Mouse (Mus musculus) liver, embryonic 13.5 days (tissue): Measurements from ENCODE around the gene Atp8a2. TPM values are rescaled to one million over a fixed set of nuclear protein-coding genes. Genes with fewer than 3 reads are reported as not detected.

Experiments
- ATAC-seq: fragments of 200-750 bp; cut with Nextera tagmentation; 2 replicates; pipeline ENCODE4 v1.8.0; 2017; ENCODE audit warnings: low read depth, mild to moderate bottlenecking, moderate number of reproducible peaks, moderate library complexity
- DNase-seq: peaks from one replicate; pipeline ENCODE4 v3.0.0; 2022
- H3K27ac ChIP-seq: fragments of 300-500 bp; sonication (generic); 2 replicates; pipeline ENCODE4 v1.5.1; 2015; ENCODE audit warnings: moderate library complexity, mild to moderate bottlenecking, inconsistent platforms
- H3K27me3 ChIP-seq: fragments of 300-500 bp; sonication (generic); 2 replicates; pipeline ENCODE4 v1.6.1; 2015; ENCODE audit warnings: mild to moderate bottlenecking, inconsistent platforms
- H3K36me3 ChIP-seq: fragments of 300-500 bp; sonication (generic); 2 replicates; pipeline ENCODE4 v1.6.1; 2015; ENCODE audit warnings: mild to moderate bottlenecking, inconsistent platforms
- H3K4me1 ChIP-seq: fragments of 300-500 bp; sonication (generic); replicated peaks from 2 replicates; pipeline ENCODE4 v1.6.1; 2015; ENCODE audit warnings: inconsistent platforms
- H3K4me2 ChIP-seq: fragments of 300-500 bp; sonication (generic); 2 replicates; pipeline ENCODE4 v1.6.1; 2015; ENCODE audit warnings: inconsistent platforms, mild to moderate bottlenecking, moderate library complexity
- H3K4me3 ChIP-seq: fragments of 300-500 bp; sonication (generic); replicated peaks from 2 replicates; pipeline ENCODE4 v1.5.1; 2015; ENCODE audit warnings: mild to moderate bottlenecking, inconsistent platforms
- H3K9ac ChIP-seq: fragments of 300-500 bp; sonication (generic); 2 replicates; pipeline ENCODE4 v1.6.1; 2015; ENCODE audit warnings: mild to moderate bottlenecking, inconsistent platforms
- H3K9me3 ChIP-seq: fragments of 300-500 bp; sonication (generic); replicated peaks from 2 replicates; pipeline ENCODE4 v1.6.1; 2016; ENCODE audit warnings: inconsistent platforms
- WGBS: fragments of 180-500 bp; shearing (Covaris S2); methylation state at CpG from one replicate; pipeline ENCODE4 v1.1.7; 2015; ENCODE audit not compliant: insufficient replicate concordance; 5-methylcytosine and 5-hydroxymethylcytosine counted together
- polyA plus RNA-seq: library from polyadenylated mRNA; unstranded; fragments of >200 nt; fragmentation: Nextera tagmentation; extraction: Ambion mirVana; gene quantifications from 2 replicates; pipeline ENCODE4 v1.2.1, GENCODE M21; 2015

Gene Atp8a2
- polyA plus RNA-seq, 1 experiment from 2014 or later, result 1.8 TPM

- DNase-seq (no peak), ATAC-seq (no peak)
- 59% methylated on average over 7 of the region's 7 CpGs for WGBS
- Histone ChIP-seq H3K4me3 (no peak overlapping the region), H3K36me3 (no peaks in the 10 kb centered on the region), H3K9ac (no peak overlapping the region), H3K9me3 (no peaks in the 10 kb centered on the region), H3K27me3 (no peaks in the 10 kb centered on the region), H3K4me1 (peaks cover 3% of the 10 kb centered on the region; the same call in 1 of the 2 replicates), H3K4me2 (no peak overlapping the region), H3K27ac (no peak overlapping the region)
These were observed 389.3 kb downstream of the Atp8a2 start for GRCm38 (mm10) chr14:59807528-59808300.

- H3K36me3 ChIP-seq, result no peaks in the 10 kb centered on the region
- no peaks in the 10 kb centered on the region for H3K27me3 ChIP-seq
- no peak for DNase-seq
- no peak for ATAC-seq
- H3K4me3 ChIP-seq, result no peak overlapping the region
- no peak overlapping the region for H3K4me2 ChIP-seq
- H3K27ac ChIP-seq, result no peak overlapping the region
- H3K4me1 ChIP-seq, result peaks cover 3% of the 10 kb centered on the region; the same call in 1 of the 2 replicates
- WGBS, result 35% methylated on average over 4 of the region's 4 CpGs
- no peak overlapping the region for H3K9ac ChIP-seq
- no peaks in the 10 kb centered on the region for H3K9me3 ChIP-seq
These were observed 390.1 kb downstream of the Atp8a2 start for GRCm38 (mm10) chr14:59806910-59807309.

DNA sequence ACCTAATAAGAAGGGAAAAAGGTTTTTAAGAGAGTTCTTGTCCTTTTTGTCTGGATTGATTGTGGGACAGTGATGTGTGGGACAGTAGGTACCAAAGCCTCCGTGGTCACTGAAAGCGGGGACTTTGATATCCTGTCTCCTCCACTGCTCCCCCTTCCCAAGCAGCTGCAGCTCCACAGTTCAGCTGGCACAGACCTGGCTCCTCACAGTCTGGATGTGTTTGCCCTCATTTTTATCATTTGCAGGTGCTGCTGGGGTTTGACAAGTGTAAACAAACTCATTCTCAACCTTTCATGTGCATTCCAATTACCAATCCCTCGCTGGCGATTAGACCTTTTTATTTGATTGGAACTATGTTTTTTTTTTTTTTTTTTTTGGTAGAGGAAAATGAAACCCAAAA is 390.8 kb downstream of the Atp8a2 start:
- H3K9ac ChIP-seq, result no peak overlapping the region
- H3K4me1 ChIP-seq, result peaks cover 3% of the 10 kb centered on the region; the same call in 1 of the 2 replicates
- no peaks in the 10 kb centered on the region for H3K36me3 ChIP-seq
- no peaks in the 10 kb centered on the region for H3K27me3 ChIP-seq
- 46% methylated on average over 4 of the region's 4 CpGs for WGBS
- H3K27ac ChIP-seq, result no peak overlapping the region
- H3K9me3 ChIP-seq, result no peaks in the 10 kb centered on the region
- H3K4me3 ChIP-seq, result no peak overlapping the region
- no peak overlapping the region for H3K4me2 ChIP-seq
- DNase-seq (no peak), ATAC-seq (no peak)

- H3K9me3 ChIP-seq, result no peaks in the 10 kb centered on the region
- ATAC-seq (no peak), DNase-seq (no peak)
- H3K27me3 ChIP-seq, result no peaks in the 10 kb centered on the region
- H3K4me2 ChIP-seq, result no peak overlapping the region
- H3K4me3 ChIP-seq, result no peak overlapping the region
- H3K27ac ChIP-seq, result no peak overlapping the region
- 50% methylated on average over 7 of the region's 7 CpGs for WGBS
- H3K4me1 ChIP-seq, result peaks cover 3% of the 10 kb centered on the region; the same call in 1 of the 2 replicates
- no peaks in the 10 kb centered on the region for H3K36me3 ChIP-seq
- no peak overlapping the region for H3K9ac ChIP-seq
These were observed 391.3 kb downstream of the Atp8a2 start for GRCm38 (mm10) chr14:59805683-59806082.

DNA sequence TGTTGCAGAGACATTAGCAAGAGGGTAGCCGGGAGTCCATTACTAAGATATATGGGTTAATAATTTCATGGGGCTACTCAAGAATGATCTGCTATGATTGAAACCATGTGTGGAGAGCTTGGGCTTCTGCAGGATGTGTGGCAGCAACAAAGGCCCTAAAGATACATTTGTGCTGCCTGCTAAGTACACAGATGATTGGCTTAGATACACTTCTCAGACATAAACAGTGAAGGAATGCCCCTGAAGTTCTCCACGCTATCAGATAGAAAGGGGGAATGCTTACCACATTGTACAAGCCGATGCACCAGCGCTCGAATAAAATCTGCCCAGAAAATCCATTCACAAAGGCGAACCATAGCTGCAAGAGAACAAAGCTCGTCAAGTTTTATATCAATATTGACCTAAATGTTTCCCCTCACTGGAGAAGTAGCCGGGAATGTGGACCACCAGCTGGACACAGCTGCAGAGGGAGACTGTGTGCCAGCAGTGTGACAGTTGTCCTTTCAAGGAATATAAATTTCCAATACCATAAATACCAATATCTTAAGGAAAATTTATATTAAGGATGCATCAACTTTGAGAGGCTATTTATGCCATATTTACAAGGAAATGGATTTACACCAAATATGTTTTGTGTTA is 394.9 kb downstream of the Atp8a2 start:
- Histone ChIP-seq H3K4me3 (no peak overlapping the region), H3K27me3 (no peaks in the 10 kb centered on the region), H3K9me3 (no peaks in the 10 kb centered on the region), H3K27ac (no peak overlapping the region), H3K4me2 (no peak overlapping the region), H3K4me1 (peaks cover under 1% of the 10 kb centered on the region; the same call in 1 of the 2 replicates), H3K36me3 (no peaks in the 10 kb centered on the region), H3K9ac (no peak overlapping the region)
- DNase-seq (no peak), ATAC-seq (no peak)
- WGBS, result 63% methylated on average over 8 of the region's 8 CpGs

GRCm38 (mm10) chr14:59799511-59799910 is 397.5 kb downstream of the Atp8a2 start:
- Histone ChIP-seq H3K9me3 (no peaks in the 10 kb centered on the region), H3K36me3 (no peaks in the 10 kb centered on the region), H3K27me3 (no peaks in the 10 kb centered on the region), H3K4me2 (no peak overlapping the region), H3K27ac (no peak overlapping the region), H3K4me1 (no peaks in the 10 kb centered on the region), H3K9ac (no peak overlapping the region), H3K4me3 (no peak overlapping the region)
- DNase-seq (no peak), ATAC-seq (no peak)
- 69% methylated on average over 3 of the region's 3 CpGs for WGBS

- no peak overlapping the region for H3K27ac ChIP-seq
- DNase-seq (no peak), ATAC-seq (no peak)
- WGBS, result 55% methylated on average over 10 of the region's 10 CpGs
- no peak overlapping the region for H3K4me2 ChIP-seq
- no peaks in the 10 kb centered on the region for H3K9me3 ChIP-seq
- no peak overlapping the region for H3K4me3 ChIP-seq
- no peaks in the 10 kb centered on the region for H3K4me1 ChIP-seq
- no peaks in the 10 kb centered on the region for H3K36me3 ChIP-seq
- no peaks in the 10 kb centered on the region for H3K27me3 ChIP-seq
- no peak overlapping the region for H3K9ac ChIP-seq
These were observed 403.1 kb downstream of the Atp8a2 start for GRCm38 (mm10) chr14:59793841-59794240.

GRCm38 (mm10) chr14:59783348-59784341 is 413.3 kb downstream of the Atp8a2 start:
- Histone ChIP-seq H3K4me2 (no peak overlapping the region), H3K4me3 (no peak overlapping the region), H3K27me3 (no peaks in the 10 kb centered on the region), H3K36me3 (no peaks in the 10 kb centered on the region), H3K9ac (no peak overlapping the region), H3K4me1 (no peaks in the 10 kb centered on the region), H3K27ac (no peak overlapping the region), H3K9me3 (no peaks in the 10 kb centered on the region)
- WGBS, result 67% methylated on average over 11 of the region's 11 CpGs
- ATAC-seq (no peak), DNase-seq (no peak)

GRCm38 (mm10) chr14:59780391-59780790 is 416.6 kb downstream of the Atp8a2 start:
- ATAC-seq (no peak), DNase-seq (no peak)
- H3K36me3 ChIP-seq, result no peaks in the 10 kb centered on the region
- H3K27ac ChIP-seq, result no peak overlapping the region
- H3K4me3 ChIP-seq, result no peak overlapping the region
- no peaks in the 10 kb centered on the region for H3K4me1 ChIP-seq
- H3K9me3 ChIP-seq, result no peaks in the 10 kb centered on the region
- WGBS, result 81% methylated on average over 9 of the region's 9 CpGs
- H3K9ac ChIP-seq, result no peak overlapping the region
- H3K4me2 ChIP-seq, result no peak overlapping the region
- no peaks in the 10 kb centered on the region for H3K27me3 ChIP-seq

- Histone ChIP-seq H3K4me1 (no peaks in the 10 kb centered on the region), H3K27ac (no peak overlapping the region), H3K36me3 (no peaks in the 10 kb centered on the region), H3K9ac (no peak overlapping the region), H3K4me3 (no peak overlapping the region), H3K4me2 (no peak overlapping the region), H3K27me3 (no peaks in the 10 kb centered on the region), H3K9me3 (no peaks in the 10 kb centered on the region)
- DNase-seq, result no peak
- WGBS, result 31% methylated on average over 3 of the region's 3 CpGs
- ATAC-seq, result no peak
These were observed 434.8 kb downstream of the Atp8a2 start for GRCm38 (mm10) chr14:59762227-59762626.

- Histone ChIP-seq H3K9me3 (no peaks in the 10 kb centered on the region), H3K4me2 (no peak overlapping the region), H3K27ac (no peak overlapping the region), H3K27me3 (no peaks in the 10 kb centered on the region), H3K36me3 (no peaks in the 10 kb centered on the region), H3K4me1 (no peaks in the 10 kb centered on the region), H3K4me3 (no peak overlapping the region), H3K9ac (no peak overlapping the region)
- no peak for ATAC-seq
- DNase-seq, result no peak
- WGBS, result 61% methylated on average over 12 of the region's 12 CpGs
These were observed 437.0 kb downstream of the Atp8a2 start for GRCm38 (mm10) chr14:59759900-59760493.
